Mouse (Mus musculus) C2C12 (cell line): ENCODE results near the gene Cmtm4.

Experiments used
- CEBPB ChIP-seq: IDR thresholded peaks from one replicate; pipeline ENCODE4 v1.6.1; 2011; ENCODE audit warnings: low read depth, mild to moderate bottlenecking, control low read depth, moderate library complexity
- CTCF ChIP-seq: IDR thresholded peaks from one replicate; pipeline ENCODE4 v1.5.1; 2011; ENCODE audit not compliant: control insufficient read depth, insufficient read depth, insufficient read length
- FOSL1 ChIP-seq: IDR thresholded peaks from one replicate; pipeline ENCODE4 v1.8.0; 2011; ENCODE audit warnings: mild to moderate bottlenecking, low read length; ENCODE audit not compliant: poor library complexity, insufficient read depth, severe bottlenecking
- MAX ChIP-seq: IDR thresholded peaks from one replicate; pipeline ENCODE4 v1.6.1; 2011; ENCODE audit warnings: mild to moderate bottlenecking, control low read depth
- USF1 ChIP-seq: IDR thresholded peaks from one replicate; pipeline ENCODE4 v1.6.1; 2011; ENCODE audit warnings: low read depth, mild to moderate bottlenecking, control low read depth, moderate library complexity

GRCm38 (mm10) chr8:104369591-104369990 is 26.0 kb downstream of the Cmtm4 start:
- TF ChIP-seq CTCF (no peak), USF1 (no peak), MAX (no peak), FOSL1 (no peak), CEBPB (no peak)
